8 mouse cellular contexts compared by ENCODE assay signal in the genomic region with DNA sequence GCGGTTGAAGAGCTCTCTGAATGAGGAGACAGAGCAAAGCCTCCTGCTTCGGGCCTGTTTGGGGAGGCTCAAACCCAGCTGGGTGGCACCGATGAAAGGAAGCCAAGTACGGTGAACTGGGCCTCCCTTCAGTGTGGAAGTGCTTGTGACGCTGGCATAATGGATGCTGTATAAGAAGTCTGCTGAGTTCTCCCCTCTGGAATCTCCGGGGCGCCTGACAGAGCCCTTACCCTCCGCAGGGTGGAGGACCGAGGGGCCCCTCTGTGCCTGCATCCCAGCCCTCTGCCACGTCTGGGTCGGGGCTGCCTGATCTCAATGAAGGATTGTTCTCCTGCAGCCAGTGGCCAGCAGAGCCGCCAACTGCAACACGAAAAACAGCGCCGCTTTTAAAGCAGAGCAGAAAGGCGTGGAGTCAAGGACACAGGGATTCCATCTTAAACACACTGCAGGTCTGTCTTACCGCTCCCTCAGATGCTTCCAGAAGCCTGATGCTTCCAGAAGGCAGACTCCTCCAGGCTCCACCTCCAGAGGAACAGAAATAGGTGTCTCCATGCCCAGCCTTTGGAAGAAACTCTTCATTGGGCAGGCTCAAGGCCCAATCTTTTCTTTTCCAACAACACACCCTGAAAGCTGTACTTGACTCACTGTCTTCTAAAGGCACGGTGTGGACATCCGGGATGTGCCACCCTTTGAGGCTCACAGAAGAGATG.
DNase-seq lines count a peak whose midpoint lies in the region; ATAC-seq and TF ChIP-seq lines count a peak whose summit lies in the region.

No protein-coding gene starts in this region.

- WGBS in hindbrain, embryonic 11.5 days = 29% methylated on average over 19 of the region's 19 CpGs
- WGBS in midbrain, embryonic 10.5 days = 34% methylated on average over 19 of the region's 19 CpGs
- 91% methylated on average over 19 of the region's 19 CpGs for WGBS in thymus, adult 2 months

- DNase-seq in cerebellum, postnatal 10 days = peak; percentile 24 to 34
- DNase-seq in cerebellum, adult 11-12 months = no peak
- DNase-seq in embryo, embryonic 10 days (ENCODE audit: low spot score) = peak; percentile 51
- peak; percentile 49 for DNase-seq in hindbrain, embryonic 11.5 days (ENCODE audit: low spot score)
- peak; percentile 44 for DNase-seq in midbrain, embryonic 10.5 days (ENCODE audit: low spot score)
- no peak for DNase-seq in urinary bladder, postnatal 14 days (ENCODE audit: low spot score)
- DNase-seq in thymus, adult 2 months = no peak
- DNase-seq in lung, postnatal 14 days = no peak

- no peaks in the 10 kb centered on the region for H3K27me3 ChIP-seq in hindbrain, embryonic 11.5 days (ENCODE audit: control insufficient read depth, insufficient read depth, low read length)
- H3K27me3 ChIP-seq in midbrain, embryonic 10.5 days (ENCODE audit: low read depth, poor library complexity, severe bottlenecking) = no peaks in the 10 kb centered on the region
- H3K27me3 ChIP-seq in thymus, adult 2 months (ENCODE audit: control insufficient read depth, insufficient read depth, low read length) = no peaks in the 10 kb centered on the region

- ATAC-seq in hindbrain, embryonic 11.5 days (ENCODE audit: low FRiP score) = peak; percentile 67; the same call in 1 of the 2 replicates

- no peaks in the 10 kb centered on the region for H3K9me3 ChIP-seq in hindbrain, embryonic 11.5 days (ENCODE audit: control insufficient read depth, low read length)
- H3K9me3 ChIP-seq in midbrain, embryonic 10.5 days (replicated peaks) = no peaks in the 10 kb centered on the region

- no peak overlapping the region for H3K4me3 ChIP-seq in hindbrain, embryonic 11.5 days (ENCODE audit: low read depth, low read length)
- peak overlapping the region; percentile 20; the same call in 1 of the 2 replicates for H3K4me3 ChIP-seq in midbrain, embryonic 10.5 days
- no peak overlapping the region for H3K4me3 ChIP-seq in thymus, adult 2 months (ENCODE audit: control insufficient read depth, insufficient read depth, low read length)

- no peak overlapping the region for H3K9ac ChIP-seq in hindbrain, embryonic 11.5 days (ENCODE audit: low read depth, low read length)

- no peak for TF ChIP-seq CTCF in thymus, adult 2 months (IDR thresholded peaks at IDR 0.05; ENCODE audit: borderline replicate concordance, control insufficient read depth, extremely low read depth, insufficient read depth, low read length, poor library complexity)

- no peaks in the 10 kb centered on the region for H3K36me3 ChIP-seq in hindbrain, embryonic 11.5 days (ENCODE audit: control insufficient read depth, insufficient read depth, low read length)
- no peaks in the 10 kb centered on the region for H3K36me3 ChIP-seq in midbrain, embryonic 10.5 days
- H3K36me3 ChIP-seq in thymus, adult 2 months (ENCODE audit: control insufficient read depth, insufficient read depth, low read length) = no peaks in the 10 kb centered on the region

- no peak overlapping the region for H3K4me2 ChIP-seq in hindbrain, embryonic 11.5 days (replicated peaks; ENCODE audit: low read depth, low read length)

- TF ChIP-seq POLR2A in thymus, adult 2 months (IDR thresholded peaks at IDR 0.05; ENCODE audit: control insufficient read depth, extremely low read depth, insufficient read depth, low read length, poor library complexity) = no peak

- H3K4me1 ChIP-seq in hindbrain, embryonic 11.5 days (replicated peaks; ENCODE audit: control insufficient read depth, insufficient read depth, low read length) = 0 out of 2 replicates have a peak, but pooled peaks cover 2% of the 10 kb centered on the region
- H3K4me1 ChIP-seq in midbrain, embryonic 10.5 days = peaks cover 47% of the 10 kb centered on the region
- H3K4me1 ChIP-seq in thymus, adult 2 months (replicated peaks; ENCODE audit: control insufficient read depth, insufficient read depth, low read length) = no peaks in the 10 kb centered on the region

- H3K27ac ChIP-seq in hindbrain, embryonic 11.5 days (ENCODE audit: low read depth, low read length) = no peak overlapping the region
- H3K27ac ChIP-seq in midbrain, embryonic 10.5 days (replicated peaks) = peak overlapping the region; percentile 83
- H3K27ac ChIP-seq in thymus, adult 2 months (ENCODE audit: control insufficient read depth, insufficient read depth, low read length) = no peak overlapping the region

Comparison
In these comparisons a context has a peak if more than half of its experiments do, and no peak if none do; other contexts are left out.
1. DNase-seq: peak in cerebellum, postnatal 10 days (2 of 2), embryo, embryonic 10 days (single experiment), hindbrain, embryonic 11.5 days (single experiment) and midbrain, embryonic 10.5 days (single experiment); none in cerebellum, adult 11-12 months (single experiment), urinary bladder, postnatal 14 days (single experiment), thymus, adult 2 months (single experiment) and lung, postnatal 14 days (single experiment).